Mouse (Mus musculus) inflammation-experienced regulatory T-cells (primary cell): ENCODE results near the gene Vmn1r123. TPM values are rescaled to one million over a fixed set of nuclear protein-coding genes. Genes with fewer than 3 reads are reported as not detected.

Experiments used
- polyA plus RNA-seq, 2 experiments: library from polyadenylated mRNA; unstranded; fragments of 100-300 nt; shearing (Covaris generic); gene quantifications; one replicate each; pipeline ENCODE4 v1.2.1; 2017

The Vmn1r123 gene
- not detected for polyA plus RNA-seq

DNA sequence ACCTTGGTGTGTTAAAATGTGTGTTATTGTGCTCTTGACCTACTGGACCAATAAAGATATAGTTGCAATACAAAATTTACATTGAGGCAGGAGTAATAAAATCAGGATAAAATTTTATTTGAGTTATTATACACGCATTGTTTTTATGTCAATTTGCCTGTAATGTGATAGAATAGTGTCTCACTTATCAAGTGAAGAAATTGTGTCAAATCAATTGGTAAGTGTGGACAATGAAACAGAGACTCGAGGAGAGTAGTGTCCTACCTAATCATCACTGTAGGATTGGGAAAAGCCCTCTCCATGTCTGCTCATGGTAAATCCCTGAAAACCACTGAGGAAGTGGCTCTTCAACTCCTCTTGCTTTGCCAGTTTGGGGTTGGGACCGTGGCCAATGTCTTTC lies at the start of gene Vmn1r123:
Gene Vmn1r123, plus strand, starts transcription at position 301 of the 400 bp plus-strand sequence.

GRCm38 (mm10) chr7:21134028-21134427 lies 28.0 kb upstream of the Vmn1r123 start, which contains the start of gene Vmn1r122:
TSS of gene Vmn1r122 (minus strand) at chr7:21134128.

DNA sequence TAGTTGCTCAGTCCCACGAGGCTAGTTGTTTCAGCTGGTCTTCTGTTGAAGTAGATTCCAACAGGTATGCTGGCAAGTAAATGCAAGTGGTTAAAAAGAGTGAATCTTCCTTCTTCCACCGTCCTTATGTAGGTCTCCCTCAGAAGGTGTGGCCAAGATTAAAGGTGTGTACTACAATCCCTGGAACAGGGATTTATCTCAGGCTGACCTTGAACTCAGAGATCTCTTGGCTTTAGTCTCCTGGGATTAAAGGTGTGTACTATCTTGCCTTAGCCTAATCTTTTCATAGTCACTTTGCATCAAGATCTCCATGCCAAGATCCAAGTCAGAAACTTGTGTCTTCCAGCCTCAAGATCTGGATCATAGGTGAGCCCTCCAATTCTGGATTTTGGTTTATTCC lies 28.3 kb downstream of the Vmn1r123 start, which contains the start of gene Gm5157:
Gene Gm5157, minus strand, starts transcription at position 101 of the 400 bp plus-strand sequence.

Other genes starting within 250 kb of the Vmn1r123 start
- under 1 TPM in 1 of 2 experiments, not detected in 1; 0.49 TPM for gene Vmn1r118, start 249.8 kb upstream of the Vmn1r123 start, polyA plus RNA-seq
- gene Vmn1r119, start 149.7 kb upstream of the Vmn1r123 start, polyA plus RNA-seq: under 1 TPM in 1 of 2 experiments, not detected in 1; 0.36 TPM
- not detected for gene Vmn1r120, start 108.4 kb upstream of the Vmn1r123 start, polyA plus RNA-seq
- gene Vmn1r121, start 63.7 kb upstream of the Vmn1r123 start, polyA plus RNA-seq: not detected
- gene Vmn1r122, start 28.1 kb upstream of the Vmn1r123 start, polyA plus RNA-seq: not detected
- not detected for gene Gm5157, start 28.2 kb downstream of the Vmn1r123 start, polyA plus RNA-seq
- not detected for gene Vmn1r124, start 98.4 kb downstream of the Vmn1r123 start, polyA plus RNA-seq
- not detected for gene Vmn1r125, start 110.0 kb downstream of the Vmn1r123 start, polyA plus RNA-seq
- not detected for gene Vmn1r126, start 139.3 kb downstream of the Vmn1r123 start, polyA plus RNA-seq
- gene Vmn1r127, start 157.7 kb downstream of the Vmn1r123 start, polyA plus RNA-seq: not detected
- not detected for gene Vmn1r128, start 187.2 kb downstream of the Vmn1r123 start, polyA plus RNA-seq
- not detected for gene Vmn1r129, start 199.1 kb downstream of the Vmn1r123 start, polyA plus RNA-seq